ENCODE assay signal across 11 mouse cellular contexts in genomic region chr5:90689426-90690128, GRCm38 (mm10). TPM values are rescaled to one million over a fixed set of nuclear protein-coding genes. Genes with fewer than 3 reads are reported as not detected.
DNase-seq lines count a peak whose midpoint lies in the region; ATAC-seq and TF ChIP-seq lines count a peak whose summit lies in the region.
"Had no signal": no experiment of that assay in that cellular context is flagged by ENCODE, and none has a peak within 500 bp of the region (broad histone marks: within the 10 kb centered on the region; RNA-seq: fewer than 3 reads in every experiment).

No protein-coding gene starts in this region.

- TF ChIP-seq CTCF in lung, postnatal 0 days (IDR thresholded peaks at IDR 0.05): no peak
- no peak for TF ChIP-seq CTCF in cerebellum, adult 2 months (IDR thresholded peaks at IDR 0.05; ENCODE audit: borderline replicate concordance, insufficient read depth, low read depth, low read length)

- no peak for TF ChIP-seq POLR2A in cerebellum, adult 2 months (IDR thresholded peaks at IDR 0.05; ENCODE audit: borderline replicate concordance, insufficient read depth, low read length)

- no peaks in the 10 kb centered on the region for H3K36me3 ChIP-seq in lung, postnatal 0 days (ENCODE audit: insufficient read depth, low read length)
- H3K36me3 ChIP-seq: embryonic facial prominence, embryonic 13.5 days had no signal

- 40% methylated on average over 8 of the region's 8 CpGs for WGBS in lung, postnatal 0 days
- WGBS in cerebellum, adult 2 months: 83% methylated on average over 8 of the region's 8 CpGs

- DNase-seq in urinary bladder, adult 18-20 months (ENCODE audit: low spot score in 2 of 2): peak; percentile 14 to 46
- DNase-seq in urinary bladder, adult 2 months (ENCODE audit: low spot score): no peak
- DNase-seq in heart, postnatal 10 days: peak; percentile 27 to 45
- DNase-seq in lung, postnatal 0 days (ENCODE audit: low spot score): peak; percentile 81
- DNase-seq in urinary bladder, postnatal 36 days (ENCODE audit: low spot score in 2 of 2): peak; percentile 26 to 58
- no peak for DNase-seq in cerebellum, adult 2 months
- no peak for DNase-seq in right cerebral cortex, postnatal 14 days
- DNase-seq in kidney, postnatal 36 days: no peak
- DNase-seq: kidney, adult 9 months had no signal

- H3K4me2 ChIP-seq in lung, postnatal 0 days (replicated peaks; ENCODE audit: low read depth, low read length): no peak overlapping the region; the same call in 1 of the 2 replicates
- H3K4me2 ChIP-seq: embryonic facial prominence, embryonic 13.5 days had no signal

- no peaks in the 10 kb centered on the region for H3K27me3 ChIP-seq in lung, postnatal 0 days (replicated peaks; ENCODE audit: insufficient read depth, low read length)
- no peaks in the 10 kb centered on the region for H3K27me3 ChIP-seq in cerebellum, adult 2 months (ENCODE audit: control insufficient read depth, insufficient read depth, low read length)
- H3K27me3 ChIP-seq: embryonic facial prominence, embryonic 13.5 days had no signal

- no peaks in the 10 kb centered on the region for H3K9me3 ChIP-seq in lung, postnatal 0 days (ENCODE audit: low read length)
- H3K9me3 ChIP-seq: embryonic facial prominence, embryonic 13.5 days had no signal

- peak; percentile 91 for ATAC-seq in lung, postnatal 0 days

- intact Hi-C loops in heart, postnatal 10 days (cut with DNase I): no loop called here

- H3K9ac ChIP-seq in lung, postnatal 0 days (replicated peaks; ENCODE audit: low read depth): no peak overlapping the region
- H3K9ac ChIP-seq: embryonic facial prominence, embryonic 13.5 days had no signal

- no peaks in the 10 kb centered on the region for H3K4me1 ChIP-seq in lung, postnatal 0 days (ENCODE audit: insufficient read depth, low read depth, low read length)
- no peaks in the 10 kb centered on the region for H3K4me1 ChIP-seq in cerebellum, adult 2 months (ENCODE audit: control insufficient read depth, insufficient read depth, low read length)

- H3K27ac ChIP-seq in lung, postnatal 0 days (ENCODE audit: low read length): no peak overlapping the region
- no peak overlapping the region for H3K27ac ChIP-seq in cerebellum, adult 2 months (ENCODE audit: insufficient read depth, low read length)
- H3K27ac ChIP-seq: embryonic facial prominence, embryonic 13.5 days had no signal

- TF ChIP-seq EP300 in lung, postnatal 0 days (IDR thresholded peaks at IDR 0.05): peak; percentile 62; the same call in 1 of the 2 replicates

- no peak overlapping the region for H3K4me3 ChIP-seq in lung, postnatal 0 days (ENCODE audit: low read depth, low read length)
- H3K4me3 ChIP-seq in cerebellum, adult 2 months (replicated peaks; ENCODE audit: insufficient read depth, low read depth, low read length): no peak overlapping the region
- H3K4me3 ChIP-seq: embryonic facial prominence, embryonic 13.5 days had no signal

RNA-seq across cellular contexts. Expression of gene Rassf6, which starts 49.1 kb away (rescaled TPM):
- 12.3 and 14.6 TPM in 2 replicates for polyA plus RNA-seq in urinary bladder, adult 2 months (2012; rRNA removed)
- total RNA-seq in heart, postnatal 10 days (2021): under 1 TPM in 1 of 2 experiments, not detected in 1; 0.38 TPM
- polyA plus RNA-seq in lung, postnatal 0 days (2015; fragmentation: Nextera tagmentation; extraction: Ambion mirVana): 6.8 and 8.6 TPM in 2 replicates
- 5.0 and 5.1 TPM in 2 replicates for polyA plus RNA-seq in cerebellum, adult 2 months (2012; rRNA removed)
- total RNA-seq: gastrocnemius, postnatal 4 days had no signal

Comparison
In these comparisons a context has a peak if more than half of its experiments do, and no peak if none do; other contexts are left out.
1. DNase-seq: peak in urinary bladder, adult 18-20 months (2 of 2), heart, postnatal 10 days (2 of 2), lung, postnatal 0 days (single experiment) and urinary bladder, postnatal 36 days (2 of 2); none in urinary bladder, adult 2 months (single experiment), cerebellum, adult 2 months (0 of 2), right cerebral cortex, postnatal 14 days (single experiment) and kidney, postnatal 36 days (0 of 2).